Mouse (Mus musculus) midbrain, embryonic 16.5 days (tissue): ENCODE results near the gene Crb3. TPM values are rescaled to one million over a fixed set of nuclear protein-coding genes. Genes with fewer than 3 reads are reported as not detected.
"Not testable (repeated sequence)": the region's sequence is repeated elsewhere in the genome, so short reads cannot be mapped to it uniquely, and the experiment has no call there.

Source experiments
- ATAC-seq: fragments of 200-750 bp; cut with Nextera tagmentation; 2 replicates; pipeline ENCODE4 v1.8.0; 2017; ENCODE audit warnings: moderate TSS enrichment
- H3K27ac ChIP-seq: fragments of 300-500 bp; sonication (generic); 2 replicates; pipeline ENCODE4 v1.5.1; 2014; ENCODE audit warnings: mild to moderate bottlenecking, low read length, mixed read lengths
- H3K27me3 ChIP-seq: fragments of 300-500 bp; sonication (generic); 2 replicates; pipeline ENCODE4 v1.6.1; 2014; ENCODE audit warnings: low read depth, low read length, mixed read lengths; ENCODE audit not compliant: control insufficient read depth, insufficient read depth
- H3K36me3 ChIP-seq: fragments of 300-500 bp; sonication (generic); 2 replicates; pipeline ENCODE4 v1.6.1; 2014; ENCODE audit warnings: mild to moderate bottlenecking, low read length, moderate library complexity, mixed read lengths; ENCODE audit not compliant: control insufficient read depth, insufficient read depth
- H3K4me1 ChIP-seq: fragments of 300-500 bp; sonication (generic); 2 replicates; pipeline ENCODE4 v1.6.1; 2014; ENCODE audit warnings: mild to moderate bottlenecking, low read length, mixed read lengths; ENCODE audit not compliant: control insufficient read depth, insufficient read depth
- H3K4me2 ChIP-seq: fragments of 300-500 bp; sonication (generic); 2 replicates; pipeline ENCODE4 v1.6.1; 2014; ENCODE audit warnings: mild to moderate bottlenecking, low read length, mixed read lengths
- H3K4me3 ChIP-seq: fragments of 300-500 bp; sonication (generic); 2 replicates; pipeline ENCODE4 v1.5.1; 2014; ENCODE audit warnings: low read depth, mild to moderate bottlenecking, low read length, moderate library complexity, mixed read lengths
- H3K9ac ChIP-seq: fragments of 300-500 bp; sonication (generic); 2 replicates; pipeline ENCODE4 v1.6.1; 2014; ENCODE audit warnings: low read depth, low read length, mixed read lengths
- H3K9me3 ChIP-seq: fragments of 300-500 bp; sonication (generic); replicated peaks from 2 replicates; pipeline ENCODE4 v1.6.1; 2014; ENCODE audit warnings: mild to moderate bottlenecking, low read length, mixed read lengths; ENCODE audit not compliant: control insufficient read depth, poor library complexity, severe bottlenecking
- WGBS: fragments of 180-500 bp; shearing (Covaris S2); extraction: QIAGEN DNeasy Blood & Tissue Kit; methylation state at CpG from one replicate; pipeline ENCODE4 v1.1.7; 2014; 5-methylcytosine and 5-hydroxymethylcytosine counted together
- polyA plus RNA-seq: library from polyadenylated mRNA; unstranded; fragments of >200 nt; fragmentation: Nextera tagmentation; extraction: Ambion mirVana; gene quantifications from 2 replicates; pipeline ENCODE4 v1.2.1, GENCODE M21; 2015

The Crb3 gene
- polyA plus RNA-seq, 1 experiment from 2014 or later = 3.3 TPM

GRCm38 (mm10) chr17:57030931-57031660 is 27.8 kb upstream of the Crb3 start, which contains the start of gene Khsrp:
Khsrp (minus strand) TSS chr17:57031522.
- no peak for ATAC-seq
- no peaks in the 10 kb centered on the region for H3K9me3 ChIP-seq

GRCm38 (mm10) chr17:57031661-57032420 is 27.1 kb upstream of the Crb3 start:
- Histone ChIP-seq H3K36me3 (peaks cover 8% of the 10 kb centered on the region; the same call in 1 of the 2 replicates), H3K27me3 (no peaks in the 10 kb centered on the region), H3K4me3 (peak overlapping the region; percentile 89), H3K27ac (peak overlapping the region; percentile 79), H3K4me1 (peaks cover 14% of the 10 kb centered on the region), H3K9me3 (no peaks in the 10 kb centered on the region), H3K4me2 (peak overlapping the region; percentile 63), H3K9ac (peak overlapping the region; percentile 53; the same call in 1 of the 2 replicates)
- WGBS = under 1% methylated on average over 38 of the region's 38 CpGs
- ATAC-seq = peak; percentile 99

More at GRCm38 (mm10) chr17:57030931-57031660, 27.8 kb upstream of the Crb3 start, which contains the start of gene Khsrp:
- under 1% methylated on average over 70 of the region's 99 CpGs for WGBS
- Histone ChIP-seq H3K4me1 (peaks cover 14% of the 10 kb centered on the region), H3K4me2 (peak within 1 kb of the TSS; percentile 87), H3K27ac (peak within 1 kb of the TSS; percentile 86), H3K27me3 (no peaks in the 10 kb centered on the region), H3K36me3 (peaks cover 9% of the 10 kb centered on the region; the same call in 1 of the 2 replicates), H3K9ac (peak within 1 kb of the TSS; percentile 80), H3K4me3 (peak within 1 kb of the TSS; percentile 89)

- peaks cover 14% of the 10 kb centered on the region for H3K4me1 ChIP-seq
- no peak overlapping the region for H3K4me2 ChIP-seq
- no peaks in the 10 kb centered on the region for H3K27me3 ChIP-seq
- ATAC-seq = no peak
- no peaks in the 10 kb centered on the region for H3K9me3 ChIP-seq
- 83% methylated on average over 4 of the region's 4 CpGs for WGBS
- H3K36me3 ChIP-seq = peaks cover under 1% of the 10 kb centered on the region; the same call in 1 of the 2 replicates
- H3K9ac ChIP-seq = no peak overlapping the region
- H3K27ac ChIP-seq = no peak overlapping the region; the same call in 1 of the 2 replicates
- no peak overlapping the region for H3K4me3 ChIP-seq
Measured at GRCm38 (mm10) chr17:57032854-57033253, 26.1 kb upstream of the Crb3 start.

- WGBS = 42% methylated on average over 8 of the region's 8 CpGs
- Histone ChIP-seq H3K27me3 (0 out of 2 replicates have a peak, but pooled peaks cover 2% of the 10 kb centered on the region), H3K36me3 (no peaks in the 10 kb centered on the region), H3K4me1 (no peaks in the 10 kb centered on the region), H3K4me3 (no peak overlapping the region), H3K27ac (no peak overlapping the region), H3K4me2 (no peak overlapping the region), H3K9me3 (no peaks in the 10 kb centered on the region), H3K9ac (no peak overlapping the region)
- no peak for ATAC-seq
Measured at GRCm38 (mm10) chr17:57038978-57039377, 19.9 kb upstream of the Crb3 start.

- no peaks in the 10 kb centered on the region for H3K9me3 ChIP-seq
- H3K9ac ChIP-seq = no peak within 1 kb of the TSS
- H3K4me2 ChIP-seq = no peak within 1 kb of the TSS
- H3K36me3 ChIP-seq = peaks cover 5% of the 10 kb centered on the region
- no peak for ATAC-seq
- H3K27ac ChIP-seq = no peak within 1 kb of the TSS
- H3K27me3 ChIP-seq = 0 out of 2 replicates have a peak, but pooled peaks cover 2% of the 10 kb centered on the region
- H3K4me1 ChIP-seq = no peaks in the 10 kb centered on the region
- no peak within 1 kb of the TSS for H3K4me3 ChIP-seq
- 70% methylated on average over 8 of the region's 8 CpGs for WGBS
Measured at GRCm38 (mm10) chr17:57041554-57041953, 17.4 kb upstream of the Crb3 start, which contains the start of gene Slc25a41. Slc25a41 (minus strand) TSS chr17:57041654.

GRCm38 (mm10) chr17:57047406-57047805 is 11.5 kb upstream of the Crb3 start:
- H3K9me3 ChIP-seq = no peaks in the 10 kb centered on the region
- peaks cover 14% of the 10 kb centered on the region for H3K36me3 ChIP-seq
- no peaks in the 10 kb centered on the region for H3K4me1 ChIP-seq
- 32% methylated on average over 5 of the region's 5 CpGs for WGBS
- no peak for ATAC-seq
- no peak overlapping the region for H3K9ac ChIP-seq
- no peak overlapping the region for H3K27ac ChIP-seq
- no peak overlapping the region for H3K4me3 ChIP-seq
- no peak overlapping the region for H3K4me2 ChIP-seq
- no peaks in the 10 kb centered on the region for H3K27me3 ChIP-seq

- H3K9ac ChIP-seq = no peak overlapping the region
- no peak overlapping the region for H3K4me2 ChIP-seq
- no peak for ATAC-seq
- H3K4me3 ChIP-seq = no peak overlapping the region
- H3K4me1 ChIP-seq = no peaks in the 10 kb centered on the region
- H3K27ac ChIP-seq = no peak overlapping the region
- peaks cover 26% of the 10 kb centered on the region for H3K36me3 ChIP-seq
- no peaks in the 10 kb centered on the region for H3K27me3 ChIP-seq
- 96% methylated on average over 3 of the region's 3 CpGs for WGBS
- H3K9me3 ChIP-seq = no peaks in the 10 kb centered on the region
Measured at GRCm38 (mm10) chr17:57048816-57049215, 10.1 kb upstream of the Crb3 start.

GRCm38 (mm10) chr17:57051679-57052078 is 7.2 kb upstream of the Crb3 start:
- H3K27ac ChIP-seq, H3K9ac ChIP-seq, ATAC-seq, H3K9me3 ChIP-seq, H3K27me3 ChIP-seq, H3K4me2 ChIP-seq, H3K4me3 ChIP-seq, H3K4me1 ChIP-seq: not testable (repeated sequence)
- WGBS = 91% methylated on average over 3 of the region's 4 CpGs
- peaks cover 24% of the 10 kb centered on the region for H3K36me3 ChIP-seq

- Histone ChIP-seq H3K9ac (no peak overlapping the region), H3K4me2 (no peak overlapping the region), H3K27me3 (peaks cover 3% of the 10 kb centered on the region), H3K27ac (no peak overlapping the region), H3K4me3 (no peak overlapping the region), H3K36me3 (peaks cover 19% of the 10 kb centered on the region), H3K9me3 (no peaks in the 10 kb centered on the region), H3K4me1 (peaks cover 16% of the 10 kb centered on the region)
- no peak for ATAC-seq
- 94% methylated on average over 3 of the region's 3 CpGs for WGBS
Measured at GRCm38 (mm10) chr17:57056246-57056645, 2.7 kb upstream of the Crb3 start.
